Mouse (Mus musculus) midbrain, embryonic 16.5 days (tissue): ENCODE results near the gene Srp72. TPM values are rescaled to one million over a fixed set of nuclear protein-coding genes. Genes with fewer than 3 reads are reported as not detected.
A peak's percentile ranks its signal among the peaks of the same experiment; 100 is the strongest.

Experiments used
- ATAC-seq: fragments of 200-750 bp; cut with Nextera tagmentation; 2 replicates; pipeline ENCODE4 v1.8.0; 2017; ENCODE audit warnings: moderate TSS enrichment
- H3K27ac ChIP-seq: fragments of 300-500 bp; sonication (generic); 2 replicates; pipeline ENCODE4 v1.5.1; 2014; ENCODE audit warnings: mild to moderate bottlenecking, low read length, mixed read lengths
- H3K27me3 ChIP-seq: fragments of 300-500 bp; sonication (generic); 2 replicates; pipeline ENCODE4 v1.6.1; 2014; ENCODE audit warnings: low read depth, low read length, mixed read lengths; ENCODE audit not compliant: control insufficient read depth, insufficient read depth
- H3K36me3 ChIP-seq: fragments of 300-500 bp; sonication (generic); 2 replicates; pipeline ENCODE4 v1.6.1; 2014; ENCODE audit warnings: mild to moderate bottlenecking, low read length, moderate library complexity, mixed read lengths; ENCODE audit not compliant: control insufficient read depth, insufficient read depth
- H3K4me1 ChIP-seq: fragments of 300-500 bp; sonication (generic); 2 replicates; pipeline ENCODE4 v1.6.1; 2014; ENCODE audit warnings: mild to moderate bottlenecking, low read length, mixed read lengths; ENCODE audit not compliant: control insufficient read depth, insufficient read depth
- H3K4me2 ChIP-seq: fragments of 300-500 bp; sonication (generic); 2 replicates; pipeline ENCODE4 v1.6.1; 2014; ENCODE audit warnings: mild to moderate bottlenecking, low read length, mixed read lengths
- H3K4me3 ChIP-seq: fragments of 300-500 bp; sonication (generic); 2 replicates; pipeline ENCODE4 v1.5.1; 2014; ENCODE audit warnings: low read depth, mild to moderate bottlenecking, low read length, moderate library complexity, mixed read lengths
- H3K9ac ChIP-seq: fragments of 300-500 bp; sonication (generic); 2 replicates; pipeline ENCODE4 v1.6.1; 2014; ENCODE audit warnings: low read depth, low read length, mixed read lengths
- H3K9me3 ChIP-seq: fragments of 300-500 bp; sonication (generic); replicated peaks from 2 replicates; pipeline ENCODE4 v1.6.1; 2014; ENCODE audit warnings: mild to moderate bottlenecking, low read length, mixed read lengths; ENCODE audit not compliant: control insufficient read depth, poor library complexity, severe bottlenecking
- WGBS: fragments of 180-500 bp; shearing (Covaris S2); extraction: QIAGEN DNeasy Blood & Tissue Kit; methylation state at CpG from one replicate; pipeline ENCODE4 v1.1.7; 2014; 5-methylcytosine and 5-hydroxymethylcytosine counted together
- polyA plus RNA-seq: library from polyadenylated mRNA; unstranded; fragments of >200 nt; fragmentation: Nextera tagmentation; extraction: Ambion mirVana; gene quantifications from 2 replicates; pipeline ENCODE4 v1.2.1, GENCODE M21; 2015

Gene Srp72
- polyA plus RNA-seq, 1 experiment from 2014 or later, result 92.4 TPM

GRCm38 (mm10) chr5:76984015-76984414 lies 9.5 kb downstream of the Srp72 start:
- WGBS, result 93% methylated on average over 11 of the region's 11 CpGs
- H3K27ac ChIP-seq, result no peak overlapping the region
- peaks cover 46% of the 10 kb centered on the region for H3K36me3 ChIP-seq
- no peak overlapping the region for H3K4me2 ChIP-seq
- no peaks in the 10 kb centered on the region for H3K27me3 ChIP-seq
- no peaks in the 10 kb centered on the region for H3K4me1 ChIP-seq
- no peak for ATAC-seq
- H3K9ac ChIP-seq, result no peak overlapping the region
- H3K4me3 ChIP-seq, result no peak overlapping the region
- H3K9me3 ChIP-seq, result no peaks in the 10 kb centered on the region

- Histone ChIP-seq H3K27me3 (no peaks in the 10 kb centered on the region), H3K27ac (no peak overlapping the region), H3K9me3 (no peaks in the 10 kb centered on the region), H3K4me3 (no peak overlapping the region), H3K4me1 (no peaks in the 10 kb centered on the region), H3K4me2 (no peak overlapping the region), H3K36me3 (peaks cover 45% of the 10 kb centered on the region), H3K9ac (no peak overlapping the region)
- 98% methylated on average over 3 of the region's 3 CpGs for WGBS
- ATAC-seq, result no peak
Measured at GRCm38 (mm10) chr5:76990789-76991188, 16.3 kb downstream of the Srp72 start.

DNA sequence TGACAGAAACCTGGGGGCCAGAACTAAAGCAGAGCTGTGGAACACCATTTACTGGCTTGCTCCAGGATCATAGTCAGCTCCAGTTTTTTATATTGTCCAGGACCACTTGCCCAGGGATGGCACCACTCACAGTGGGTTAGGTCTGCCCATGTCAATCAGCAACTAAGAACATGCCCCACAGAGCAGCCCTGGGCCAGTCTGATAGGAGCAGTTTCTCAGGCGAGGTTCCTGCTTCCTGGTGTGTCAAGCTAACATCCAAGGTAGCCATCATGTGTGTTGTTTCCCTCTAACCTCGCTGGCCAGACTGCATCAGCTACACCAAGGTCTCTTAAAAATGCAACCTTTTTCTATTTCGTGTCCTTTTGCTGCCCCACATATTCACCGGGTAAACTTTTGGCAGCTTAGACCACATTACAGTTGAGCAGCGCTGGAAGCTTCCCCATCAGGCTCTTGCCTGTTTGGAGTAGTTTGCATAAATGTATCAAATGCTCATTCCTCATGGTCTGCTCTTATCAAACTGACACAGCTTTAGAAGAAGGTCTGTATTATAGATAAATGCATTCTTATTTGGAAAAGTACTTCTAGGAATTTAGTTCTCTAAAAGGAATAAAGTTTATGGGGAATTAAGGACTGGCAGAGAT lies 18.8 kb downstream of the Srp72 start:
- Histone ChIP-seq H3K36me3 (peaks cover 50% of the 10 kb centered on the region), H3K9me3 (no peaks in the 10 kb centered on the region), H3K27ac (no peak overlapping the region), H3K27me3 (no peaks in the 10 kb centered on the region), H3K4me3 (no peak overlapping the region), H3K4me1 (no peaks in the 10 kb centered on the region), H3K4me2 (no peak overlapping the region), H3K9ac (no peak overlapping the region)
- ATAC-seq, result no peak
- 95% methylated on average over 5 of the region's 5 CpGs for WGBS

- H3K4me2 ChIP-seq, result no peak overlapping the region
- H3K36me3 ChIP-seq, result peaks cover 31% of the 10 kb centered on the region
- H3K27me3 ChIP-seq, result no peaks in the 10 kb centered on the region
Measured at GRCm38 (mm10) chr5:76998416-76998815, 23.9 kb downstream of the Srp72 start.

GRCm38 (mm10) chr5:77001192-77001591 lies 26.7 kb downstream of the Srp72 start:
- ATAC-seq, result no peak
- WGBS, result 95% methylated on average over 17 of the region's 17 CpGs
- H3K4me2 ChIP-seq, result no peak overlapping the region
- no peak overlapping the region for H3K27ac ChIP-seq
- no peaks in the 10 kb centered on the region for H3K4me1 ChIP-seq
- H3K36me3 ChIP-seq, result peaks cover 18% of the 10 kb centered on the region
- H3K9ac ChIP-seq, result no peak overlapping the region
- no peak overlapping the region for H3K4me3 ChIP-seq
- H3K9me3 ChIP-seq, result no peaks in the 10 kb centered on the region
- H3K27me3 ChIP-seq, result no peaks in the 10 kb centered on the region

More at GRCm38 (mm10) chr5:76998416-76998815, 23.9 kb downstream of the Srp72 start:
- H3K4me3 ChIP-seq, result no peak overlapping the region
- no peak overlapping the region for H3K9ac ChIP-seq
- no peaks in the 10 kb centered on the region for H3K4me1 ChIP-seq
- no peaks in the 10 kb centered on the region for H3K9me3 ChIP-seq
- 45% methylated on average over 5 of the region's 5 CpGs for WGBS
- no peak overlapping the region for H3K27ac ChIP-seq
- peak; percentile 36; the same call in 1 of the 2 replicates for ATAC-seq

GRCm38 (mm10) chr5:77004051-77004821 lies 29.8 kb downstream of the Srp72 start, which contains the start of gene Arl9:
Gene Arl9 (plus strand): TSS chr5:77004055.
- Histone ChIP-seq H3K4me3 (no peak within 1 kb of the TSS), H3K27ac (no peak within 1 kb of the TSS), H3K9ac (no peak within 1 kb of the TSS), H3K4me2 (no peak within 1 kb of the TSS), H3K27me3 (no peaks in the 10 kb centered on the region), H3K36me3 (peaks cover 4% of the 10 kb centered on the region), H3K9me3 (no peaks in the 10 kb centered on the region), H3K4me1 (no peaks in the 10 kb centered on the region)
- WGBS, result 94% methylated on average over 6 of the region's 6 CpGs
- ATAC-seq, result no peak

GRCm38 (mm10) chr5:77010352-77010751 lies 35.9 kb downstream of the Srp72 start:
- Histone ChIP-seq H3K4me2 (no peak overlapping the region), H3K9me3 (no peaks in the 10 kb centered on the region), H3K4me3 (no peak overlapping the region), H3K9ac (no peak overlapping the region), H3K27me3 (no peaks in the 10 kb centered on the region), H3K36me3 (no peaks in the 10 kb centered on the region), H3K4me1 (no peaks in the 10 kb centered on the region), H3K27ac (no peak overlapping the region)
- ATAC-seq, result no peak
- WGBS, result 95% methylated on average over 9 of the region's 9 CpGs

- H3K9ac ChIP-seq, result no peak overlapping the region
- WGBS, result 66% methylated on average over 3 of the region's 3 CpGs
Measured at GRCm38 (mm10) chr5:77011082-77011481, 36.6 kb downstream of the Srp72 start.

DNA sequence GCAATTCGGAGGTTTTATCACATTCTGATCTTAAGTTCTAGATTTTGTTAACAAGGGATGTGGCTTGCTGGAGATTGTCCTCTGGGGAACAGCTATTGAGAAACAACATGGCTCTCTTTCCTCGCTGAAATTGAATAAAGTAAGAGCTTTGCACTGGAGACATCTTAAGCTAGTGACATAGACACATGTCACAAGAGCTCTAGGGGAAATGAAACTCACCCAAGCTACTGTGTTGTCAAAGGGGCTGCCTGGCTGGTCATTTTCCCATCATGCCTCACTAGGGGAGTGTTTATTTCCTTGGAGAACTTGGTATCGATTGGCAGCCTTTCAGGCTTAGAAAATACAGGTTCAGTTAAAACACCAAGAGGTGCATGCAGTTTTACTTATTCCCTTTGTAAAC lies 38.7 kb downstream of the Srp72 start:
- 85% methylated on average over 3 of the region's 3 CpGs for WGBS
- Histone ChIP-seq H3K9me3 (no peaks in the 10 kb centered on the region), H3K9ac (no peak overlapping the region), H3K36me3 (no peaks in the 10 kb centered on the region), H3K27ac (no peak overlapping the region), H3K27me3 (no peaks in the 10 kb centered on the region), H3K4me3 (no peak overlapping the region), H3K4me1 (no peaks in the 10 kb centered on the region), H3K4me2 (no peak overlapping the region)
- no peak for ATAC-seq

More at GRCm38 (mm10) chr5:77011082-77011481, 36.6 kb downstream of the Srp72 start:
- Histone ChIP-seq H3K27ac (no peak overlapping the region), H3K9me3 (no peaks in the 10 kb centered on the region), H3K27me3 (no peaks in the 10 kb centered on the region), H3K4me2 (no peak overlapping the region), H3K4me3 (no peak overlapping the region), H3K4me1 (no peaks in the 10 kb centered on the region), H3K36me3 (no peaks in the 10 kb centered on the region)
- ATAC-seq, result no peak
